Mouse (Mus musculus): ENCODE data around the gene Gm815. TPM values are rescaled to one million over a fixed set of nuclear protein-coding genes. Genes with fewer than 3 reads are reported as not detected.

Gene Gm815
- polyA plus RNA-seq, 1 experiment, result not detected

- TF ChIP-seq MAX (IDR thresholded peaks at IDR 0.05), result no peak
- TF ChIP-seq CEBPB (IDR thresholded peaks at IDR 0.05; ENCODE audit: low read depth), result no peak
- TF ChIP-seq CTCF (IDR thresholded peaks at IDR 0.05; ENCODE audit: control insufficient read depth, insufficient read depth, insufficient read length), result no peak
- no peak for TF ChIP-seq MYOD1 (IDR thresholded peaks at IDR 0.05; ENCODE audit: control insufficient read depth, insufficient read length, low read depth)
- TF ChIP-seq USF1 (IDR thresholded peaks at IDR 0.05; ENCODE audit: low read depth), result no peak
- TF ChIP-seq FOSL1 (IDR thresholded peaks at IDR 0.05; ENCODE audit: insufficient read depth, low read length, poor library complexity, severe bottlenecking), result no peak
- no peak for TF ChIP-seq MYOG (IDR thresholded peaks at IDR 0.05; ENCODE audit: control insufficient read depth, extremely low read depth, insufficient read length)
- no peaks in the 10 kb centered on the region for H3K79me2 ChIP-seq (ENCODE audit: control insufficient read depth, insufficient read depth)
- no peak overlapping the region for H3K4me3 ChIP-seq (ENCODE audit: insufficient read depth, poor library complexity, severe bottlenecking)
- no peak overlapping the region for H3ac ChIP-seq (ENCODE audit: control insufficient read depth, insufficient read length, low read depth)
- no peaks in the 10 kb centered on the region for H3K27me3 ChIP-seq (ENCODE audit: control insufficient read depth, insufficient read depth, insufficient read length)
- no peaks in the 10 kb centered on the region for H3K36me3 ChIP-seq (ENCODE audit: control insufficient read depth, insufficient read depth)
- no peaks in the 10 kb centered on the region for H3K79me3 ChIP-seq (ENCODE audit: low read depth)
These were observed 27.1 kb upstream of the Gm815 start for GRCm38 (mm10) chr19:26858427-26859194.

- Histone ChIP-seq H3ac (ENCODE audit: control insufficient read depth, insufficient read length, low read depth) (no peak overlapping the region), H3K79me3 (ENCODE audit: low read depth) (no peaks in the 10 kb centered on the region), H3K4me3 (ENCODE audit: insufficient read depth, poor library complexity, severe bottlenecking) (no peak overlapping the region), H3K36me3 (ENCODE audit: control insufficient read depth, insufficient read depth) (no peaks in the 10 kb centered on the region), H3K79me2 (ENCODE audit: control insufficient read depth, insufficient read depth) (no peaks in the 10 kb centered on the region), H3K27me3 (ENCODE audit: control insufficient read depth, insufficient read depth, insufficient read length) (no peaks in the 10 kb centered on the region)
- TF ChIP-seq FOSL1 (IDR thresholded peaks at IDR 0.05; ENCODE audit: insufficient read depth, low read length, poor library complexity, severe bottlenecking) (no peak), USF1 (IDR thresholded peaks at IDR 0.05; ENCODE audit: low read depth) (no peak), MYOD1 (IDR thresholded peaks at IDR 0.05; ENCODE audit: control insufficient read depth, insufficient read length, low read depth) (no peak), CTCF (IDR thresholded peaks at IDR 0.05; ENCODE audit: control insufficient read depth, insufficient read depth, insufficient read length) (no peak), CEBPB (IDR thresholded peaks at IDR 0.05; ENCODE audit: low read depth) (no peak)
These were observed 26.5 kb upstream of the Gm815 start for GRCm38 (mm10) chr19:26859195-26859570.

GRCm38 (mm10) chr19:26863662-26864061, 22.0 kb upstream of the Gm815 start:
- Histone ChIP-seq H3K27me3 (ENCODE audit: control insufficient read depth, insufficient read depth, insufficient read length) (no peaks in the 10 kb centered on the region), H3ac (ENCODE audit: control insufficient read depth, insufficient read length, low read depth) (no peak overlapping the region), H3K36me3 (ENCODE audit: control insufficient read depth, insufficient read depth) (no peaks in the 10 kb centered on the region), H3K4me3 (ENCODE audit: insufficient read depth, poor library complexity, severe bottlenecking) (no peak overlapping the region), H3K79me2 (ENCODE audit: control insufficient read depth, insufficient read depth) (no peaks in the 10 kb centered on the region), H3K79me3 (ENCODE audit: low read depth) (no peaks in the 10 kb centered on the region)
- TF ChIP-seq FOSL1 (IDR thresholded peaks at IDR 0.05; ENCODE audit: insufficient read depth, low read length, poor library complexity, severe bottlenecking) (no peak), USF1 (IDR thresholded peaks at IDR 0.05; ENCODE audit: low read depth) (no peak), CTCF (IDR thresholded peaks at IDR 0.05; ENCODE audit: control insufficient read depth, insufficient read depth, insufficient read length) (no peak), MYOD1 (IDR thresholded peaks at IDR 0.05; ENCODE audit: control insufficient read depth, insufficient read length, low read depth) (no peak)

- H3K27me3 ChIP-seq (ENCODE audit: control insufficient read depth, insufficient read depth, insufficient read length), result no peaks in the 10 kb centered on the region
- H3K4me3 ChIP-seq (ENCODE audit: insufficient read depth, poor library complexity, severe bottlenecking), result no peak overlapping the region
- no peaks in the 10 kb centered on the region for H3K79me3 ChIP-seq (ENCODE audit: low read depth)
- no peaks in the 10 kb centered on the region for H3K36me3 ChIP-seq (ENCODE audit: control insufficient read depth, insufficient read depth)
- H3ac ChIP-seq (ENCODE audit: control insufficient read depth, insufficient read length, low read depth), result no peak overlapping the region
- TF ChIP-seq MAX (IDR thresholded peaks at IDR 0.05), result no peak
- no peaks in the 10 kb centered on the region for H3K79me2 ChIP-seq (ENCODE audit: control insufficient read depth, insufficient read depth)
These were observed 20.5 kb upstream of the Gm815 start for GRCm38 (mm10) chr19:26864975-26865690.

- no peaks in the 10 kb centered on the region for H3K79me2 ChIP-seq (ENCODE audit: control insufficient read depth, insufficient read depth)
- H3K79me3 ChIP-seq (ENCODE audit: low read depth), result no peaks in the 10 kb centered on the region
- H3ac ChIP-seq (ENCODE audit: control insufficient read depth, insufficient read length, low read depth), result no peak overlapping the region
- H3K27me3 ChIP-seq (ENCODE audit: control insufficient read depth, insufficient read depth, insufficient read length), result no peaks in the 10 kb centered on the region
- no peak for TF ChIP-seq FOSL1 (IDR thresholded peaks at IDR 0.05; ENCODE audit: insufficient read depth, low read length, poor library complexity, severe bottlenecking)
- TF ChIP-seq MYOG (IDR thresholded peaks at IDR 0.05; ENCODE audit: control insufficient read depth, extremely low read depth, insufficient read length), result no peak
- no peak for TF ChIP-seq MYOD1 (IDR thresholded peaks at IDR 0.05; ENCODE audit: control insufficient read depth, insufficient read length, low read depth)
- TF ChIP-seq MAX (IDR thresholded peaks at IDR 0.05), result no peak
- no peak for TF ChIP-seq CTCF (IDR thresholded peaks at IDR 0.05; ENCODE audit: control insufficient read depth, insufficient read depth, insufficient read length)
- no peak for TF ChIP-seq CEBPB (IDR thresholded peaks at IDR 0.05; ENCODE audit: low read depth)
- no peak for TF ChIP-seq USF1 (IDR thresholded peaks at IDR 0.05; ENCODE audit: low read depth)
- H3K4me3 ChIP-seq (ENCODE audit: insufficient read depth, poor library complexity, severe bottlenecking), result no peak overlapping the region
- no peaks in the 10 kb centered on the region for H3K36me3 ChIP-seq (ENCODE audit: control insufficient read depth, insufficient read depth)
These were observed 19.9 kb upstream of the Gm815 start for GRCm38 (mm10) chr19:26865736-26866135.

- Histone ChIP-seq H3K4me3 (ENCODE audit: insufficient read depth, poor library complexity, severe bottlenecking) (no peak overlapping the region), H3K79me2 (ENCODE audit: control insufficient read depth, insufficient read depth) (no peaks in the 10 kb centered on the region), H3K27me3 (ENCODE audit: control insufficient read depth, insufficient read depth, insufficient read length) (no peaks in the 10 kb centered on the region), H3K36me3 (ENCODE audit: control insufficient read depth, insufficient read depth) (no peaks in the 10 kb centered on the region), H3K79me3 (ENCODE audit: low read depth) (no peaks in the 10 kb centered on the region), H3ac (ENCODE audit: control insufficient read depth, insufficient read length, low read depth) (no peak overlapping the region)
- no peak for TF ChIP-seq MYOG (IDR thresholded peaks at IDR 0.05; ENCODE audit: control insufficient read depth, extremely low read depth, insufficient read length)
- no peak for TF ChIP-seq CTCF (IDR thresholded peaks at IDR 0.05; ENCODE audit: control insufficient read depth, insufficient read depth, insufficient read length)
- no peak for TF ChIP-seq MAX (IDR thresholded peaks at IDR 0.05)
- no peak for TF ChIP-seq MYOD1 (IDR thresholded peaks at IDR 0.05; ENCODE audit: control insufficient read depth, insufficient read length, low read depth)
- TF ChIP-seq CEBPB (IDR thresholded peaks at IDR 0.05; ENCODE audit: low read depth), result no peak
- TF ChIP-seq USF1 (IDR thresholded peaks at IDR 0.05; ENCODE audit: low read depth), result no peak
- TF ChIP-seq FOSL1 (IDR thresholded peaks at IDR 0.05; ENCODE audit: insufficient read depth, low read length, poor library complexity, severe bottlenecking), result no peak
These were observed 16.1 kb upstream of the Gm815 start for GRCm38 (mm10) chr19:26869591-26869990.
